ENCODE assay signal across 17 mouse cellular contexts in the genomic region with DNA sequence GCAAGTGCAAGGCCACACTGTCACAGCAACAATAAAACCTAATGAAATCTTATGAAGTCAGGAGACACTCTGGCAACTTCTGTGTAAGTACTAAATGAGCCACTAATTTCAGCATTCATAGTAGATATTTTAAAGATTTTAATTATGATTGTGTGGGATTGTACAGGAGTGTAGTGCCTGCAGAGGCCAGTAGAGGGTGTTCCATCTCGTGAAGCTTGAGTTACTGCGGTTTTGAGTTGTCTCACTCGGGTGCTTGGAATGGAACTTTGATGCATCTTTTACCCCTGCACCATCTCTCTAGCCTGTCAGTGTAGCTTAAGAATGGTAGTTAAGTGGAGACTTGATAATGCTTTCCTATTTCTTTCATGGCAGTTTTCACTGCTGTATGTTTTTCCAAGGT. TPM values are rescaled to one million over a fixed set of nuclear protein-coding genes. Genes with fewer than 3 reads are reported as not detected.
DNase-seq lines count a peak whose midpoint lies in the region; ATAC-seq and TF ChIP-seq lines count a peak whose summit lies in the region.
"Had no signal": no experiment of that assay in that cellular context is flagged by ENCODE, and none has a peak within 500 bp of the region (broad histone marks: within the 10 kb centered on the region; RNA-seq: fewer than 3 reads in every experiment).

No protein-coding gene starts in this region.

- no peak for ATAC-seq in lung, embryonic 14.5 days (ENCODE audit: insufficient read depth)
- peak; percentile 69; the same call in 1 of the 2 replicates for ATAC-seq in megakaryocyte progenitor cell, adult 5-6 weeks (replicated peaks; ENCODE audit: poor library complexity)
- no peak for ATAC-seq in midbrain, embryonic 16.5 days
- ATAC-seq: activated CD4-positive, CD25-positive, alpha-beta regulatory T cell, adult 4 months had no signal

- no peaks in the 10 kb centered on the region for H3K9me3 ChIP-seq in lung, embryonic 14.5 days (ENCODE audit: low read depth, low read length)
- no peaks in the 10 kb centered on the region for H3K9me3 ChIP-seq in midbrain, embryonic 16.5 days (replicated peaks; ENCODE audit: control insufficient read depth, low read length, poor library complexity, severe bottlenecking)
- H3K9me3 ChIP-seq in heart, embryonic 10.5 days: no peaks in the 10 kb centered on the region
- H3K9me3 ChIP-seq: embryonic facial prominence, embryonic 12.5 days; forebrain, embryonic 10.5 days; heart, embryonic 13.5 days; hindbrain, embryonic 12.5 days; limb, embryonic 13.5 days; neural tube, embryonic 15.5 days had no signal

- H3K4me1 ChIP-seq in heart, adult 2 months (ENCODE audit: control insufficient read depth, insufficient read depth, low read length): no peaks in the 10 kb centered on the region
- no peaks in the 10 kb centered on the region for H3K4me1 ChIP-seq in lung, embryonic 14.5 days (ENCODE audit: insufficient read depth)
- no peaks in the 10 kb centered on the region for H3K4me1 ChIP-seq in midbrain, embryonic 16.5 days (ENCODE audit: control insufficient read depth, insufficient read depth, low read length)
- no peaks in the 10 kb centered on the region for H3K4me1 ChIP-seq in heart, embryonic 10.5 days
- H3K4me1 ChIP-seq: embryonic facial prominence, embryonic 12.5 days; forebrain, embryonic 10.5 days; heart, embryonic 13.5 days; hindbrain, embryonic 12.5 days; limb, embryonic 13.5 days; neural tube, embryonic 15.5 days had no signal

- no peak overlapping the region for H3K27ac ChIP-seq in heart, adult 2 months
- H3K27ac ChIP-seq in lung, embryonic 14.5 days (ENCODE audit: low read depth): no peak overlapping the region
- no peak overlapping the region for H3K27ac ChIP-seq in midbrain, embryonic 16.5 days (ENCODE audit: low read length)
- H3K27ac ChIP-seq in heart, embryonic 10.5 days: no peak overlapping the region
- H3K27ac ChIP-seq: embryonic facial prominence, embryonic 12.5 days; forebrain, embryonic 10.5 days; heart, embryonic 13.5 days; hindbrain, embryonic 12.5 days; limb, embryonic 13.5 days; neural tube, embryonic 15.5 days had no signal

- H3K36me3 ChIP-seq in heart, adult 2 months (ENCODE audit: control insufficient read depth, insufficient read depth, low read length): no peaks in the 10 kb centered on the region
- no peaks in the 10 kb centered on the region for H3K36me3 ChIP-seq in lung, embryonic 14.5 days (ENCODE audit: insufficient read depth)
- H3K36me3 ChIP-seq in midbrain, embryonic 16.5 days (ENCODE audit: control insufficient read depth, insufficient read depth, low read length): no peaks in the 10 kb centered on the region
- no peaks in the 10 kb centered on the region for H3K36me3 ChIP-seq in heart, embryonic 10.5 days
- H3K36me3 ChIP-seq: embryonic facial prominence, embryonic 12.5 days; forebrain, embryonic 10.5 days; heart, embryonic 13.5 days; hindbrain, embryonic 12.5 days; limb, embryonic 13.5 days; neural tube, embryonic 15.5 days had no signal

- peak; percentile 46 for TF ChIP-seq CTCF in heart, adult 2 months (IDR thresholded peaks at IDR 0.05)
- TF ChIP-seq CTCF in lung, embryonic 14.5 days (IDR thresholded peaks at IDR 0.05; ENCODE audit: low read depth): peak; percentile 26; the same call in 1 of the 2 replicates

- no peak for DNase-seq in heart, adult 2 months
- DNase-seq in heart, postnatal 10 days: no peak
- no peak for DNase-seq in lung, embryonic 14.5 days
- DNase-seq in lung, adult 18-20 months: no peak
- DNase-seq in ES-CJ7 (ENCODE audit: low read depth, low spot score): peak; percentile 42
- no peak for DNase-seq in heart, embryonic 10.5 days (ENCODE audit: low spot score)
- DNase-seq: cerebellum, postnatal 10 days; right cerebral cortex, adult 18-20 months had no signal

- no peak overlapping the region for H3K9ac ChIP-seq in heart, adult 2 months (ENCODE audit: low read depth, low read length)
- no peak overlapping the region for H3K9ac ChIP-seq in lung, embryonic 14.5 days
- H3K9ac ChIP-seq in midbrain, embryonic 16.5 days (ENCODE audit: low read depth, low read length): no peak overlapping the region
- H3K9ac ChIP-seq: embryonic facial prominence, embryonic 12.5 days; heart, embryonic 13.5 days; hindbrain, embryonic 12.5 days; limb, embryonic 13.5 days; neural tube, embryonic 15.5 days had no signal

- H3K4me3 ChIP-seq in heart, adult 2 months: no peak overlapping the region
- no peak overlapping the region for H3K4me3 ChIP-seq in lung, embryonic 14.5 days (ENCODE audit: low read depth, low read length)
- no peak overlapping the region for H3K4me3 ChIP-seq in midbrain, embryonic 16.5 days (ENCODE audit: low read depth, low read length)
- no peak overlapping the region for H3K4me3 ChIP-seq in heart, embryonic 10.5 days
- H3K4me3 ChIP-seq: embryonic facial prominence, embryonic 12.5 days; forebrain, embryonic 10.5 days; heart, embryonic 13.5 days; hindbrain, embryonic 12.5 days; limb, embryonic 13.5 days; neural tube, embryonic 15.5 days had no signal

- 32% methylated on average over 3 of the region's 3 CpGs for WGBS in heart, adult 2 months
- 29% methylated on average over 3 of the region's 3 CpGs for WGBS in lung, embryonic 14.5 days
- 35% methylated on average over 3 of the region's 3 CpGs for WGBS in midbrain, embryonic 16.5 days
- WGBS in heart, embryonic 10.5 days: 32% methylated on average over 3 of the region's 3 CpGs

- no peaks in the 10 kb centered on the region for H3K79me2 ChIP-seq in heart, adult 2 months (replicated peaks; ENCODE audit: control insufficient read depth, insufficient read depth, low read length)

- TF ChIP-seq EP300 in heart, adult 2 months (IDR thresholded peaks at IDR 0.05; ENCODE audit: insufficient read depth, low read depth, low read length): no peak

- H3K4me2 ChIP-seq in lung, embryonic 14.5 days: no peak overlapping the region
- H3K4me2 ChIP-seq in midbrain, embryonic 16.5 days (ENCODE audit: low read length): no peak overlapping the region
- H3K4me2 ChIP-seq: embryonic facial prominence, embryonic 12.5 days; heart, embryonic 13.5 days; hindbrain, embryonic 12.5 days; limb, embryonic 13.5 days; neural tube, embryonic 15.5 days had no signal

- intact Hi-C loops in heart, adult 2 months (cut with DNase I): no loop called here
- intact Hi-C loops in heart, postnatal 10 days (cut with DNase I): no loop called here

- no peak for TF ChIP-seq POLR2A in heart, adult 2 months (IDR thresholded peaks at IDR 0.05; ENCODE audit: insufficient read depth, low read depth, low read length)

- no peaks in the 10 kb centered on the region for H3K27me3 ChIP-seq in heart, adult 2 months (ENCODE audit: control insufficient read depth, insufficient read depth, low read length)
- H3K27me3 ChIP-seq in lung, embryonic 14.5 days (ENCODE audit: insufficient read depth, low read length): no peaks in the 10 kb centered on the region
- no peaks in the 10 kb centered on the region for H3K27me3 ChIP-seq in midbrain, embryonic 16.5 days (ENCODE audit: control insufficient read depth, insufficient read depth, low read depth, low read length)
- H3K27me3 ChIP-seq in heart, embryonic 10.5 days (ENCODE audit: insufficient read depth, poor library complexity, severe bottlenecking): no peaks in the 10 kb centered on the region
- H3K27me3 ChIP-seq: embryonic facial prominence, embryonic 12.5 days; heart, embryonic 13.5 days; hindbrain, embryonic 12.5 days; limb, embryonic 13.5 days; neural tube, embryonic 15.5 days had no signal

RNA-seq across cellular contexts. Expression of a gene that starts 11.7 kb away (rescaled TPM):
- under 1 TPM; 0.31 to 0.45 TPM for total RNA-seq in heart, adult 2 months (2021)
- polyA plus RNA-seq in heart, adult 2 months (2012; rRNA removed): 0.14 and 0.35 TPM in 2 replicates
- total RNA-seq in heart, postnatal 10 days (2021): 1 to 10 TPM in 1 of 2 experiments, under 1 TPM in 1; 0.72 to 1.4 TPM
- 0.57 and 0.91 TPM in 2 replicates for polyA plus RNA-seq in lung, embryonic 14.5 days (2014; fragmentation: Nextera tagmentation; extraction: Ambion mirVana)
- 0.24 and 1.2 TPM in 2 replicates for total RNA-seq in megakaryocyte progenitor cell, adult 5-6 weeks (2015)
- 0.64 and 1.0 TPM in 2 replicates for total RNA-seq in megakaryocyte progenitor cell, adult 5-6 weeks (2017)
- 51.8 and 53.7 TPM in 2 replicates for polyA plus RNA-seq in midbrain, embryonic 16.5 days (2015; fragmentation: Nextera tagmentation; extraction: Ambion mirVana)
- polyA plus RNA-seq in heart, embryonic 10.5 days (2016; fragmentation: Nextera tagmentation; extraction: Ambion mirVana): 0.26 and 0.68 TPM in 2 replicates

RNA-seq across cellular contexts. Expression of a gene that starts 43.4 kb away (rescaled TPM):
- total RNA-seq in heart, adult 2 months (2021): 1 to 10 TPM; 6.8 to 7.3 TPM
- polyA plus RNA-seq in heart, adult 2 months (2012; rRNA removed): 1.8 and 5.4 TPM in 2 replicates
- total RNA-seq in heart, postnatal 10 days (2021): 1 to 10 TPM; 7.4 to 9.3 TPM
- 5.7 and 5.9 TPM in 2 replicates for polyA plus RNA-seq in lung, embryonic 14.5 days (2014; fragmentation: Nextera tagmentation; extraction: Ambion mirVana)
- total RNA-seq in megakaryocyte progenitor cell, adult 5-6 weeks (2015): 11.4 and 13.2 TPM in 2 replicates
- 5.4 and 9.9 TPM in 2 replicates for total RNA-seq in megakaryocyte progenitor cell, adult 5-6 weeks (2017)
- polyA plus RNA-seq in midbrain, embryonic 16.5 days (2015; fragmentation: Nextera tagmentation; extraction: Ambion mirVana): 9.1 and 11.1 TPM in 2 replicates
- polyA plus RNA-seq in heart, embryonic 10.5 days (2016; fragmentation: Nextera tagmentation; extraction: Ambion mirVana): 5.2 and 5.6 TPM in 2 replicates

RNA-seq across cellular contexts. Expression of a gene that starts 43.8 kb away (rescaled TPM):
- 10 to 100 TPM; 11.9 to 13.9 TPM for total RNA-seq in heart, adult 2 months (2021)
- 5.8 and 8.1 TPM in 2 replicates for polyA plus RNA-seq in heart, adult 2 months (2012; rRNA removed)
- 10 to 100 TPM; 11.2 to 11.9 TPM for total RNA-seq in heart, postnatal 10 days (2021)
- polyA plus RNA-seq in lung, embryonic 14.5 days (2014; fragmentation: Nextera tagmentation; extraction: Ambion mirVana): 48.6 and 52.6 TPM in 2 replicates
- 71.3 and 84.9 TPM in 2 replicates for total RNA-seq in megakaryocyte progenitor cell, adult 5-6 weeks (2015)
- 107 and 151 TPM in 2 replicates for total RNA-seq in megakaryocyte progenitor cell, adult 5-6 weeks (2017)
- 51.0 and 52.5 TPM in 2 replicates for polyA plus RNA-seq in midbrain, embryonic 16.5 days (2015; fragmentation: Nextera tagmentation; extraction: Ambion mirVana)
- 40.6 and 54.9 TPM in 2 replicates for polyA plus RNA-seq in heart, embryonic 10.5 days (2016; fragmentation: Nextera tagmentation; extraction: Ambion mirVana)

Comparison
In these comparisons a context has a peak if more than half of its experiments do, and no peak if none do; other contexts are left out.
1. RNA of a gene that starts 11.7 kb away (polyA plus RNA-seq): 51.8 to 53.7 TPM in midbrain, embryonic 16.5 days; 0.26 to 0.68 TPM in heart, embryonic 10.5 days, 0.57 to 0.91 TPM in lung, embryonic 14.5 days and 0.14 to 0.35 TPM in heart, adult 2 months; every median in the first group is over 10 times any median in the second.